Comparison of ENCODE assay signal across 11 mouse cellular contexts in the genomic region with DNA sequence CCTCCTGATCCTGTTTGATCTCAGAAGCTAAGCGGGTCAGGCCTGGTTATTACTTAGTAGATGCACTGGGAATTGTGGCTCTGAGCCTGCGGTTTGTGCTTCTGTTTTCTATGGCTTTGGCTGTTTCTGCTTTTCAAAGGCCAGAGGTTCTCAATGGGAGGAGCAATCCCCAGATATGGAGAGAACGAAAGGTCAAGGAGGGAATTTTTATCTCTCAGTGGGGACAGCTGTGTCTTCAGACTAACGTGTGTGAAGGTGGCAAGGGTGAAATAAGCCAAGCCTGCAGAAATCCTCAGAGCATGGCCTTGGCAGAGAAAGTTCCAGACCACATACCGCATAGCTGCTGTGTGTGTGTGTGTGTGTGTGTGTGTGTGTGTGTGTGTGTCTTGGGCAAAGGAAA.
"Had no signal": no experiment of that assay in that cellular context is flagged by ENCODE, and none has a peak within 500 bp of the region (broad histone marks: within the 10 kb centered on the region; RNA-seq: fewer than 3 reads in every experiment).

No protein-coding gene starts in this region.

- DNase-seq: lung, adult 2 months; lung, postnatal 14 days; lung, postnatal 36 days; retina, postnatal 1 day; right cerebral cortex, adult 18-20 months; right cerebral cortex, postnatal 25 days; right cerebral cortex, postnatal 4 days; spleen, adult 18-20 months; thymus, adult 18-20 months; thymus, postnatal 14 days; thymus, postnatal 36 days had no signal
